Mouse (Mus musculus) heart, postnatal 0 days (tissue): ENCODE data around the gene Olfr270. TPM values are rescaled to one million over a fixed set of nuclear protein-coding genes. Genes with fewer than 3 reads are reported as not detected.

Experiments
- ATAC-seq: fragments of 200-750 bp; cut with Nextera tagmentation; 2 replicates; pipeline ENCODE4 v1.8.0; 2017; ENCODE audit warnings: low read depth, moderate number of reproducible peaks, moderate library complexity; ENCODE audit not compliant: insufficient read depth
- DNase-seq: peaks from one replicate; pipeline ENCODE4 v3.0.0-alpha.2; 2016; ENCODE audit warnings: low spot score
- H3K27ac ChIP-seq: fragments of 300-500 bp; sonication (generic); 2 replicates; pipeline ENCODE4 v1.5.1; 2014; ENCODE audit warnings: low read depth, mild to moderate bottlenecking
- H3K27me3 ChIP-seq: fragments of 300-500 bp; sonication (generic); 2 replicates; pipeline ENCODE4 v1.6.1; 2014; ENCODE audit warnings: low read length, mixed read lengths; ENCODE audit not compliant: control insufficient read depth, insufficient read depth
- H3K36me3 ChIP-seq: fragments of 300-500 bp; sonication (generic); replicated peaks from 2 replicates; pipeline ENCODE4 v1.6.1; 2014; ENCODE audit warnings: low read length, mixed read lengths; ENCODE audit not compliant: control insufficient read depth, insufficient read depth
- H3K4me1 ChIP-seq: fragments of 300-500 bp; sonication (generic); 2 replicates; pipeline ENCODE4 v1.6.1; 2014; ENCODE audit warnings: antibody characterized with exemption; ENCODE audit not compliant: control insufficient read depth, insufficient read depth
- H3K4me2 ChIP-seq: fragments of 300-500 bp; sonication (generic); 2 replicates; pipeline ENCODE4 v1.6.1; 2014; ENCODE audit warnings: low read depth, mild to moderate bottlenecking, low read length, moderate library complexity
- H3K4me3 ChIP-seq: fragments of 300-500 bp; sonication (generic); 2 replicates; pipeline ENCODE4 v1.5.1; 2014; ENCODE audit warnings: low read depth, low read length
- H3K9ac ChIP-seq: fragments of 300-500 bp; sonication (generic); replicated peaks from 2 replicates; pipeline ENCODE4 v1.6.1; 2014; ENCODE audit warnings: low read depth, low read length, mixed read lengths
- H3K9me3 ChIP-seq: fragments of 300-500 bp; sonication (generic); replicated peaks from 2 replicates; pipeline ENCODE4 v1.6.1; 2016; ENCODE audit warnings: low read length; ENCODE audit not compliant: control insufficient read depth
- CTCF ChIP-seq: IDR thresholded peaks from 2 replicates; pipeline ENCODE4 v1.5.1; 2016; ENCODE audit warnings: antibody characterized with exemption, control low read depth, low read depth
- EP300 ChIP-seq: IDR thresholded peaks from 2 replicates; pipeline ENCODE4 v1.6.1; 2016; ENCODE audit warnings: antibody characterized with exemption, low read depth
- WGBS: fragments of 180-500 bp; shearing (Covaris S2); extraction: QIAGEN DNeasy Blood & Tissue Kit; methylation state at CpG from one replicate; pipeline ENCODE4 v1.1.7; 2014; 5-methylcytosine and 5-hydroxymethylcytosine counted together
- polyA plus RNA-seq: library from polyadenylated mRNA; unstranded; fragments of >200 nt; fragmentation: Nextera tagmentation; extraction: Ambion mirVana; gene quantifications from 2 replicates; pipeline ENCODE4 v1.2.1, GENCODE M21; 2015
- total RNA-seq: library from RNA; depleted of rRNA; stranded (reverse); fragments of >200 nt; gene quantifications from 2 replicates; pipeline ENCODE4 v1.2.3, GENCODE M21; 2014; ENCODE audit warnings: low replicate concordance; rRNA removed

The Olfr270 gene
- total and polyA plus RNA-seq, 2 experiments from 2014 or later, result not detected

DNA sequence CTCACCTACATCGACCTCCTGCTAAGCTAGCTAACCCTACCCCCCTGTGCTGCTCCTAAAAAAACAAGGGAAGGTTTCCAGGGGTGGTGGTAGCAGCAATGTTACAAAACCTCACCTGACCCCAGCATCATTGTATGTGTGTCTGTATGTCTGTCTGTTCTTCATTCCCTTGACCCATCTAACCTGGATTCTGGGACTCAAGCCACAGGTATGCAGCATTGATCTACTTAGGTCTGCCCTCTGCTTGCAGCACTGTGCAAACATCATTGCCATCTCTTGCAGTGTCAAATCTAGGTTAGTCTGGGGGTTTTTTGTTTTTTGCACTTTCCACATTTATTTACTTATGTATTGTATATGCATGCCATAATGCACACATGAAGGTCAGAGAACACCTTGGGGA, 54.0 kb downstream of the Olfr270 start:
- Histone ChIP-seq H3K9me3 (peaks cover 12% of the 10 kb centered on the region), H3K9ac (no peak overlapping the region), H3K36me3 (peaks cover 52% of the 10 kb centered on the region), H3K4me1 (no peaks in the 10 kb centered on the region), H3K4me2 (no peak overlapping the region), H3K4me3 (no peak overlapping the region), H3K27ac (no peak overlapping the region), H3K27me3 (no peaks in the 10 kb centered on the region)
- ATAC-seq (no peak), DNase-seq (no peak)
- TF ChIP-seq EP300, result no peak
- no peak for TF ChIP-seq CTCF
- WGBS, result 87% methylated on average over 1 of the region's 1 CpGs

Other genes starting within 250 kb of the Olfr270 start
- not detected in 2 replicates for gene Olfr275, start 149.9 kb upstream of the Olfr270 start, total RNA-seq
- not detected in 2 replicates for gene Olfr275, start 149.9 kb upstream of the Olfr270 start, polyA plus RNA-seq
- not detected in 2 replicates for gene Olfr273, start 105.3 kb upstream of the Olfr270 start, total RNA-seq
- gene Olfr273, start 105.3 kb upstream of the Olfr270 start, polyA plus RNA-seq, result not detected in 2 replicates
- not detected in 2 replicates for gene Olfr272, start 45.4 kb upstream of the Olfr270 start, total RNA-seq
- gene Olfr272, start 45.4 kb upstream of the Olfr270 start, polyA plus RNA-seq, result not detected in 2 replicates
- gene Nipsnap3a, start 24.7 kb downstream of the Olfr270 start, total RNA-seq, result not detected in 2 replicates
- not detected in 2 replicates for gene Nipsnap3a, start 24.7 kb downstream of the Olfr270 start, polyA plus RNA-seq
- gene Nipsnap3b, start 47.3 kb downstream of the Olfr270 start, total RNA-seq, result 36.5 and 51.0 TPM in 2 replicates
- 43.3 TPM in 2 replicates for gene Nipsnap3b, start 47.3 kb downstream of the Olfr270 start, polyA plus RNA-seq
- 18.1 and 18.3 TPM in 2 replicates for gene Abca1, start 195.3 kb downstream of the Olfr270 start, total RNA-seq
- 3.1 and 3.7 TPM in 2 replicates for gene Abca1, start 195.3 kb downstream of the Olfr270 start, polyA plus RNA-seq